Mouse (Mus musculus) neural tube, embryonic 11.5 days (tissue): ENCODE data around the gene Acadvl. TPM values are rescaled to one million over a fixed set of nuclear protein-coding genes. Genes with fewer than 3 reads are reported as not detected.

Source experiments
- ATAC-seq: fragments of 200-750 bp; cut with Nextera tagmentation; 2 replicates; pipeline ENCODE4 v1.8.0; 2017; ENCODE audit warnings: moderate number of reproducible peaks, mild to moderate bottlenecking, moderate TSS enrichment, moderate library complexity; ENCODE audit not compliant: insufficient read depth, low FRiP score, low TSS enrichment
- DNase-seq: peaks from one replicate; pipeline ENCODE4 v3.0.0-alpha.2; 2015; ENCODE audit warnings: low spot score
- H3K27ac ChIP-seq: fragments of 300-500 bp; sonication (generic); 2 replicates; pipeline ENCODE4 v1.5.1; 2014; ENCODE audit warnings: low read depth, mild to moderate bottlenecking, low read length
- H3K27me3 ChIP-seq: fragments of 300-500 bp; sonication (generic); 2 replicates; pipeline ENCODE4 v1.6.1; 2014; ENCODE audit warnings: mild to moderate bottlenecking, low read length, mixed read lengths; ENCODE audit not compliant: control insufficient read depth, insufficient read depth
- H3K36me3 ChIP-seq: fragments of 300-500 bp; sonication (generic); 2 replicates; pipeline ENCODE4 v1.6.1; 2014; ENCODE audit warnings: mild to moderate bottlenecking, low read length, moderate library complexity, mixed read lengths; ENCODE audit not compliant: control insufficient read depth, insufficient read depth
- H3K4me1 ChIP-seq: fragments of 300-500 bp; sonication (generic); 2 replicates; pipeline ENCODE4 v1.6.1; 2014; ENCODE audit warnings: low read length, mixed read lengths; ENCODE audit not compliant: control insufficient read depth, insufficient read depth
- H3K4me2 ChIP-seq: fragments of 300-500 bp; sonication (generic); 2 replicates; pipeline ENCODE4 v1.6.1; 2014; ENCODE audit warnings: low read depth, mild to moderate bottlenecking, moderate library complexity
- H3K4me3 ChIP-seq: fragments of 300-500 bp; sonication (generic); 2 replicates; pipeline ENCODE4 v1.5.1; 2014; ENCODE audit warnings: low read depth, low read length
- H3K9ac ChIP-seq: fragments of 300-500 bp; sonication (generic); 2 replicates; pipeline ENCODE4 v1.6.1; 2014; ENCODE audit warnings: mild to moderate bottlenecking, low read length
- H3K9me3 ChIP-seq: fragments of 300-500 bp; sonication (generic); 2 replicates; pipeline ENCODE4 v1.6.1; 2016; ENCODE audit warnings: low read length; ENCODE audit not compliant: control insufficient read depth
- WGBS: fragments of 180-500 bp; shearing (Covaris S2); extraction: QIAGEN DNeasy Blood & Tissue Kit; methylation state at CpG from one replicate; pipeline ENCODE4 v1.1.7; 2014; 5-methylcytosine and 5-hydroxymethylcytosine counted together
- polyA plus RNA-seq: library from polyadenylated mRNA; unstranded; fragments of >200 nt; fragmentation: Nextera tagmentation; extraction: Ambion mirVana; gene quantifications from 2 replicates; pipeline ENCODE4 v1.2.1, GENCODE M21; 2014

Gene Acadvl
- polyA plus RNA-seq, 1 experiment from 2014 or later: 54.1 TPM

GRCm38 (mm10) chr11:69976271-69976670 lies 38.9 kb downstream of the Acadvl start:
- Histone ChIP-seq H3K4me3 (no peak overlapping the region), H3K27me3 (no peaks in the 10 kb centered on the region), H3K36me3 (peaks cover 14% of the 10 kb centered on the region), H3K4me1 (no peaks in the 10 kb centered on the region), H3K9me3 (no peaks in the 10 kb centered on the region), H3K4me2 (no peak overlapping the region), H3K27ac (no peak overlapping the region), H3K9ac (no peak overlapping the region)
- DNase-seq (no peak), ATAC-seq (no peak)
- WGBS: 86% methylated on average over 4 of the region's 4 CpGs

GRCm38 (mm10) chr11:69974907-69975306 lies 40.3 kb downstream of the Acadvl start:
- Histone ChIP-seq H3K4me1 (no peaks in the 10 kb centered on the region), H3K9me3 (no peaks in the 10 kb centered on the region), H3K9ac (no peak overlapping the region), H3K4me3 (no peak overlapping the region), H3K27ac (no peak overlapping the region), H3K36me3 (peaks cover 14% of the 10 kb centered on the region), H3K4me2 (no peak overlapping the region), H3K27me3 (no peaks in the 10 kb centered on the region)
- ATAC-seq (no peak), DNase-seq (no peak)
- 93% methylated on average over 2 of the region's 2 CpGs for WGBS

- peaks cover 3% of the 10 kb centered on the region; the same call in 1 of the 2 replicates for H3K4me1 ChIP-seq
- H3K9ac ChIP-seq: no peak overlapping the region
- H3K4me2 ChIP-seq: no peak overlapping the region
- no peak overlapping the region for H3K27ac ChIP-seq
- 93% methylated on average over 3 of the region's 3 CpGs for WGBS
- H3K36me3 ChIP-seq: peaks cover 16% of the 10 kb centered on the region
- peaks cover 21% of the 10 kb centered on the region for H3K27me3 ChIP-seq
- no peak overlapping the region for H3K4me3 ChIP-seq
- DNase-seq: no peak
- no peak for ATAC-seq
- no peaks in the 10 kb centered on the region for H3K9me3 ChIP-seq
These were observed 44.4 kb downstream of the Acadvl start for GRCm38 (mm10) chr11:69970775-69971174.

- Histone ChIP-seq H3K27ac (no peak overlapping the region), H3K9ac (no peak overlapping the region), H3K4me1 (peaks cover 3% of the 10 kb centered on the region; the same call in 1 of the 2 replicates), H3K27me3 (peaks cover 26% of the 10 kb centered on the region), H3K36me3 (peaks cover 13% of the 10 kb centered on the region), H3K9me3 (no peaks in the 10 kb centered on the region), H3K4me2 (no peak overlapping the region), H3K4me3 (no peak overlapping the region)
- DNase-seq (no peak), ATAC-seq (no peak)
- 88% methylated on average over 6 of the region's 6 CpGs for WGBS
These were observed 45.0 kb downstream of the Acadvl start for GRCm38 (mm10) chr11:69970222-69970621.

GRCm38 (mm10) chr11:69968793-69969192 lies 46.4 kb downstream of the Acadvl start:
- 90% methylated on average over 4 of the region's 4 CpGs for whole genome bisulfite sequencing
- H3K9me3 ChIP-seq: no peaks in the 10 kb centered on the region
- H3K36me3 ChIP-seq: peaks cover 6% of the 10 kb centered on the region
- H3K27ac ChIP-seq: no peak overlapping the region
- peaks cover 3% of the 10 kb centered on the region; the same call in 1 of the 2 replicates for H3K4me1 ChIP-seq
- no peak overlapping the region for H3K4me2 ChIP-seq
- ATAC-seq (no peak), DNase-seq (no peak)
- peaks cover 41% of the 10 kb centered on the region for H3K27me3 ChIP-seq
- no peak overlapping the region for H3K9ac ChIP-seq
- H3K4me3 ChIP-seq: no peak overlapping the region

- DNase-seq: peak; percentile 15
- Histone ChIP-seq H3K9ac (0 out of 2 replicates have a peak overlapping the region, but pooled peaks have one; percentile 37), H3K27ac (no peak overlapping the region), H3K36me3 (0 out of 2 replicates have a peak, but pooled peaks cover 2% of the 10 kb centered on the region), H3K4me2 (peak overlapping the region; percentile 35), H3K9me3 (no peaks in the 10 kb centered on the region), H3K4me1 (peaks cover 3% of the 10 kb centered on the region; the same call in 1 of the 2 replicates), H3K27me3 (peaks cover 57% of the 10 kb centered on the region), H3K4me3 (peak overlapping the region; percentile 27)
- WGBS: 38% methylated on average over 17 of the region's 17 CpGs
- ATAC-seq: no peak
These were observed 48.2 kb downstream of the Acadvl start for GRCm38 (mm10) chr11:69966860-69967517.

GRCm38 (mm10) chr11:69966006-69966859 lies 49.0 kb downstream of the Acadvl start:
- WGBS: 2% methylated on average over 59 of the region's 59 CpGs
- H3K4me1 ChIP-seq: peaks cover 3% of the 10 kb centered on the region; the same call in 1 of the 2 replicates
- ATAC-seq (0 out of 2 replicates have a peak, but pooled peaks have one; percentile 31), DNase-seq (peak; percentile 35)
- peak overlapping the region; percentile 35 for H3K4me2 ChIP-seq
- H3K27ac ChIP-seq: no peak overlapping the region
- peak overlapping the region; percentile 27 for H3K4me3 ChIP-seq
- H3K9ac ChIP-seq: peak overlapping the region; percentile 37
- H3K9me3 ChIP-seq: no peaks in the 10 kb centered on the region
- 0 out of 2 replicates have a peak, but pooled peaks cover 2% of the 10 kb centered on the region for H3K36me3 ChIP-seq
- H3K27me3 ChIP-seq: peaks cover 57% of the 10 kb centered on the region

GRCm38 (mm10) chr11:69965271-69966005 lies 49.8 kb downstream of the Acadvl start:
- H3K9ac ChIP-seq: no peak overlapping the region
- DNase-seq: peak; percentile 23

More at GRCm38 (mm10) chr11:69965271-69966005, 49.8 kb downstream of the Acadvl start:
- Histone ChIP-seq H3K27me3 (peaks cover 57% of the 10 kb centered on the region), H3K9me3 (no peaks in the 10 kb centered on the region), H3K4me3 (peak overlapping the region; percentile 27), H3K36me3 (0 out of 2 replicates have a peak, but pooled peaks cover 2% of the 10 kb centered on the region), H3K27ac (no peak overlapping the region), H3K4me1 (peaks cover 3% of the 10 kb centered on the region; the same call in 1 of the 2 replicates), H3K4me2 (peak overlapping the region; percentile 14; the same call in 1 of the 2 replicates)
- 2% methylated on average over 49 of the region's 49 CpGs for WGBS
- ATAC-seq: no peak
